Mouse (Mus musculus) erythroblast, embryonic 14.5 days (primary cell): ENCODE data around the gene Rbbp9.

Experiments used
- GATA1 ChIP-seq: IDR thresholded peaks from 2 replicates; pipeline ENCODE4 v1.6.1; 2012; ENCODE audit warnings: low read length, inconsistent platforms, mixed read lengths
- TAL1 ChIP-seq: IDR thresholded peaks from 3 replicates; pipeline ENCODE4 v1.6.1; 2012; ENCODE audit warnings: low read length, inconsistent platforms, mixed read lengths

DNA sequence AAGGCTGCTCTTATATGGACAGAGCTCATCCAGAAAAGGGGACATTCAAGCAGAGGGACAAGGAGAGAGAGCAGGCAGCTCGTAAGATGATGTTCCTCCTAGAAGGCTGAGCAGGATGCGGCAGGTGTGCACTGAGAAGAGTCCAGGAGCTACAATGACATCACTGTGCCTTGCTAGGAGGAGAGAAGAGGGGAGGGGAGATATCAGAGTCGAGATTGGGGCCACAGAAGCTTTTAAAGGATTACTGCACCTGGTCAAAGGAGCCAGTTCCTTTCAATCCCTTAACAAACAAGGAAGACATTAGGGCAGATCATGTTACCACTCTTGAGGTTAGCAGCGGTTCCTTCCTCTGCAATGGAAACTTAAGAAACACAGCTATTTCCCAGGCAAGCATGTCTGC, 3.1 kb downstream of the Rbbp9 start:
- no peak for TF ChIP-seq GATA1
- TF ChIP-seq TAL1, result no peak
